Mouse (Mus musculus): ENCODE measurements around the gene Rpl4. TPM values are rescaled to one million over a fixed set of nuclear protein-coding genes. Genes with fewer than 3 reads are reported as not detected.

Gene Rpl4
- polyA plus RNA-seq, 1 experiment from 2014 or later: 902 TPM

- DNase-seq (ENCODE audit: low spot score) (peak; percentile 33), ATAC-seq (ENCODE audit: low FRiP score, low TSS enrichment) (peak; percentile 85)
- Histone ChIP-seq H3K4me2 (replicated peaks; ENCODE audit: low read depth) (no peak overlapping the region), H3K36me3 (ENCODE audit: control insufficient read depth, insufficient read depth, low read length) (no peaks in the 10 kb centered on the region; the same call in 1 of the 2 replicates), H3K27me3 (ENCODE audit: control insufficient read depth, insufficient read depth, low read length) (no peaks in the 10 kb centered on the region), H3K9ac (ENCODE audit: low read length) (no peak overlapping the region), H3K27ac (replicated peaks) (peak overlapping the region; percentile 59), H3K4me3 (ENCODE audit: low read depth, low read length) (no peak overlapping the region), H3K4me1 (replicated peaks; ENCODE audit: control insufficient read depth, insufficient read depth) (0 out of 2 replicates have a peak, but pooled peaks cover 4% of the 10 kb centered on the region), H3K9me3 (ENCODE audit: control insufficient read depth, low read length) (no peaks in the 10 kb centered on the region)
- WGBS: 75% methylated on average over 2 of the region's 2 CpGs
- TF ChIP-seq EP300 (optimal IDR thresholded peaks at IDR 0.05) (no peak), CTCF (IDR thresholded peaks at IDR 0.05; ENCODE audit: low read depth) (no peak)
Measured at GRCm38 (mm10) chr9:64216641-64217040, 43.5 kb downstream of the Rpl4 start.

GRCm38 (mm10) chr9:64217887-64218286, 44.7 kb downstream of the Rpl4 start:
- H3K9ac ChIP-seq (ENCODE audit: low read length): no peak overlapping the region
- no peak overlapping the region for H3K4me3 ChIP-seq (ENCODE audit: low read depth, low read length)
- H3K27ac ChIP-seq (replicated peaks): peak overlapping the region; percentile 59
- H3K4me1 ChIP-seq (replicated peaks; ENCODE audit: control insufficient read depth, insufficient read depth): 0 out of 2 replicates have a peak, but pooled peaks cover 4% of the 10 kb centered on the region
- no peaks in the 10 kb centered on the region; the same call in 1 of the 2 replicates for H3K36me3 ChIP-seq (ENCODE audit: control insufficient read depth, insufficient read depth, low read length)
- ATAC-seq (ENCODE audit: low FRiP score, low TSS enrichment) (no peak), DNase-seq (ENCODE audit: low spot score) (no peak)
- H3K4me2 ChIP-seq (replicated peaks; ENCODE audit: low read depth): no peak overlapping the region
- no peaks in the 10 kb centered on the region for H3K27me3 ChIP-seq (ENCODE audit: control insufficient read depth, insufficient read depth, low read length)
- TF ChIP-seq EP300 (optimal IDR thresholded peaks at IDR 0.05) (no peak), CTCF (IDR thresholded peaks at IDR 0.05; ENCODE audit: low read depth) (no peak)
- no peaks in the 10 kb centered on the region for H3K9me3 ChIP-seq (ENCODE audit: control insufficient read depth, low read length)

- no peaks in the 10 kb centered on the region for H3K9me3 ChIP-seq (ENCODE audit: control insufficient read depth, low read length)
- H3K9ac ChIP-seq (ENCODE audit: low read length): no peak overlapping the region
- no peaks in the 10 kb centered on the region; the same call in 1 of the 2 replicates for H3K36me3 ChIP-seq (ENCODE audit: control insufficient read depth, insufficient read depth, low read length)
- DNase-seq (ENCODE audit: low spot score) (no peak), ATAC-seq (ENCODE audit: low FRiP score, low TSS enrichment) (no peak)
- TF ChIP-seq CTCF (IDR thresholded peaks at IDR 0.05; ENCODE audit: low read depth) (no peak), EP300 (optimal IDR thresholded peaks at IDR 0.05) (no peak)
- H3K4me1 ChIP-seq (replicated peaks; ENCODE audit: control insufficient read depth, insufficient read depth): 0 out of 2 replicates have a peak, but pooled peaks cover 4% of the 10 kb centered on the region
- no peaks in the 10 kb centered on the region for H3K27me3 ChIP-seq (ENCODE audit: control insufficient read depth, insufficient read depth, low read length)
- no peak overlapping the region for H3K4me2 ChIP-seq (replicated peaks; ENCODE audit: low read depth)
- 74% methylated on average over 1 of the region's 1 CpGs for WGBS
- no peak overlapping the region for H3K4me3 ChIP-seq (ENCODE audit: low read depth, low read length)
- H3K27ac ChIP-seq (replicated peaks): no peak overlapping the region
Measured at GRCm38 (mm10) chr9:64219305-64219704, 46.1 kb downstream of the Rpl4 start.

- H3K9me3 ChIP-seq (ENCODE audit: control insufficient read depth, low read length): no peaks in the 10 kb centered on the region
- H3K4me1 ChIP-seq (replicated peaks; ENCODE audit: control insufficient read depth, insufficient read depth): 0 out of 2 replicates have a peak, but pooled peaks cover 4% of the 10 kb centered on the region
- H3K9ac ChIP-seq (ENCODE audit: low read length): no peak overlapping the region
- DNase-seq (ENCODE audit: low spot score): no peak
- peak overlapping the region; percentile 24 for H3K27ac ChIP-seq (replicated peaks)
- TF ChIP-seq CTCF (IDR thresholded peaks at IDR 0.05; ENCODE audit: low read depth) (no peak), EP300 (optimal IDR thresholded peaks at IDR 0.05) (no peak)
- ATAC-seq (ENCODE audit: low FRiP score, low TSS enrichment): no peak
- WGBS: 73% methylated on average over 10 of the region's 10 CpGs
- no peak overlapping the region for H3K4me3 ChIP-seq (ENCODE audit: low read depth, low read length)
- H3K36me3 ChIP-seq (ENCODE audit: control insufficient read depth, insufficient read depth, low read length): no peaks in the 10 kb centered on the region; the same call in 1 of the 2 replicates
- H3K27me3 ChIP-seq (ENCODE audit: control insufficient read depth, insufficient read depth, low read length): no peaks in the 10 kb centered on the region
- H3K4me2 ChIP-seq (replicated peaks; ENCODE audit: low read depth): no peak overlapping the region
Measured at GRCm38 (mm10) chr9:64219772-64220420, 46.7 kb downstream of the Rpl4 start.

- H3K36me3 ChIP-seq (ENCODE audit: control insufficient read depth, insufficient read depth, low read length): no peaks in the 10 kb centered on the region; the same call in 1 of the 2 replicates
- 38% methylated on average over 1 of the region's 1 CpGs for WGBS
- no peaks in the 10 kb centered on the region for H3K9me3 ChIP-seq (ENCODE audit: control insufficient read depth, low read length)
- H3K27ac ChIP-seq (replicated peaks): peak overlapping the region; percentile 24
- H3K4me1 ChIP-seq (replicated peaks; ENCODE audit: control insufficient read depth, insufficient read depth): 0 out of 2 replicates have a peak, but pooled peaks cover 4% of the 10 kb centered on the region
- TF ChIP-seq CTCF (IDR thresholded peaks at IDR 0.05; ENCODE audit: low read depth) (no peak), EP300 (optimal IDR thresholded peaks at IDR 0.05) (no peak)
- no peak overlapping the region for H3K4me2 ChIP-seq (replicated peaks; ENCODE audit: low read depth)
- ATAC-seq (ENCODE audit: low FRiP score, low TSS enrichment): no peak
- no peak for DNase-seq (ENCODE audit: low spot score)
- H3K27me3 ChIP-seq (ENCODE audit: control insufficient read depth, insufficient read depth, low read length): no peaks in the 10 kb centered on the region
- no peak overlapping the region for H3K9ac ChIP-seq (ENCODE audit: low read length)
- H3K4me3 ChIP-seq (ENCODE audit: low read depth, low read length): no peak overlapping the region
Measured at GRCm38 (mm10) chr9:64220603-64221002, 47.4 kb downstream of the Rpl4 start.

GRCm38 (mm10) chr9:64221480-64221879, 48.3 kb downstream of the Rpl4 start:
- Histone ChIP-seq H3K27ac (replicated peaks) (peak overlapping the region; percentile 35), H3K4me3 (ENCODE audit: low read depth, low read length) (no peak overlapping the region), H3K9ac (ENCODE audit: low read length) (no peak overlapping the region), H3K4me2 (replicated peaks; ENCODE audit: low read depth) (no peak overlapping the region), H3K4me1 (replicated peaks; ENCODE audit: control insufficient read depth, insufficient read depth) (0 out of 2 replicates have a peak, but pooled peaks cover 2% of the 10 kb centered on the region), H3K27me3 (ENCODE audit: control insufficient read depth, insufficient read depth, low read length) (no peaks in the 10 kb centered on the region), H3K9me3 (ENCODE audit: control insufficient read depth, low read length) (no peaks in the 10 kb centered on the region), H3K36me3 (ENCODE audit: control insufficient read depth, insufficient read depth, low read length) (no peaks in the 10 kb centered on the region; the same call in 1 of the 2 replicates)
- TF ChIP-seq CTCF (IDR thresholded peaks at IDR 0.05; ENCODE audit: low read depth) (no peak), EP300 (optimal IDR thresholded peaks at IDR 0.05) (no peak)
- ATAC-seq (ENCODE audit: low FRiP score, low TSS enrichment) (no peak), DNase-seq (ENCODE audit: low spot score) (no peak)
- 66% methylated on average over 4 of the region's 4 CpGs for WGBS

All from stomach, postnatal 0 days (tissue).